25 mouse cellular contexts compared by ENCODE assay signal in genomic region chr16:29315391-29315790, GRCm38 (mm10).
DNase-seq lines count a peak whose midpoint lies in the region; ATAC-seq and TF ChIP-seq lines count a peak whose summit lies in the region.
"Had no signal": no experiment of that assay in that cellular context is flagged by ENCODE, and none has a peak within 500 bp of the region (broad histone marks: within the 10 kb centered on the region; RNA-seq: fewer than 3 reads in every experiment).

No protein-coding gene starts in this region.

- H3K4me1 ChIP-seq in liver, adult 2 months (ENCODE audit: control insufficient read depth, insufficient read depth, low read length) = 0 out of 2 replicates have a peak, but pooled peaks cover 4% of the 10 kb centered on the region
- no peaks in the 10 kb centered on the region for H3K4me1 ChIP-seq in liver, postnatal 0 days (ENCODE audit: insufficient read depth)
- H3K4me1 ChIP-seq: embryonic facial prominence, embryonic 12.5 days; embryonic facial prominence, embryonic 15.5 days; heart, embryonic 10.5 days; heart, embryonic 13.5 days; hindbrain, embryonic 12.5 days; intestine, embryonic 15.5 days had no signal

- H3K9me3 ChIP-seq in liver, postnatal 0 days (ENCODE audit: low read length) = no peaks in the 10 kb centered on the region
- H3K9me3 ChIP-seq: embryonic facial prominence, embryonic 12.5 days; embryonic facial prominence, embryonic 15.5 days; heart, embryonic 10.5 days; heart, embryonic 13.5 days; hindbrain, embryonic 12.5 days; hindbrain, embryonic 15.5 days; intestine, embryonic 15.5 days had no signal

- no peak overlapping the region for H3K27ac ChIP-seq in liver, adult 2 months (replicated peaks; ENCODE audit: insufficient read depth, low read depth, low read length)
- no peak overlapping the region for H3K27ac ChIP-seq in liver, postnatal 0 days (ENCODE audit: low read depth)
- H3K27ac ChIP-seq: embryonic facial prominence, embryonic 12.5 days; embryonic facial prominence, embryonic 15.5 days; gastrocnemius, adult 2 months; heart, embryonic 10.5 days; heart, embryonic 13.5 days; hindbrain, embryonic 12.5 days; hindbrain, embryonic 15.5 days; intestine, embryonic 15.5 days had no signal

- no peaks in the 10 kb centered on the region for H3K36me3 ChIP-seq in liver, adult 2 months (ENCODE audit: control insufficient read depth, insufficient read depth, low read length)
- no peaks in the 10 kb centered on the region for H3K36me3 ChIP-seq in liver, postnatal 0 days (replicated peaks; ENCODE audit: insufficient read depth, low read length)
- H3K36me3 ChIP-seq: embryonic facial prominence, embryonic 12.5 days; embryonic facial prominence, embryonic 15.5 days; heart, embryonic 10.5 days; heart, embryonic 13.5 days; hindbrain, embryonic 12.5 days; hindbrain, embryonic 15.5 days; intestine, embryonic 15.5 days had no signal

- H3K4me2 ChIP-seq in liver, postnatal 0 days (ENCODE audit: low read depth, low read length) = no peak overlapping the region
- H3K4me2 ChIP-seq: embryonic facial prominence, embryonic 12.5 days; embryonic facial prominence, embryonic 15.5 days; heart, embryonic 13.5 days; hindbrain, embryonic 12.5 days; hindbrain, embryonic 15.5 days; intestine, embryonic 15.5 days had no signal

- no peak for ATAC-seq in liver, postnatal 0 days
- ATAC-seq: activated CD4-positive, CD25-positive, alpha-beta regulatory T cell, adult 4 months; forebrain, embryonic 14.5 days; forebrain, postnatal 0 days; intestine, embryonic 15.5 days had no signal

- no peak for TF ChIP-seq POLR2A in liver, adult 2 months (IDR thresholded peaks at IDR 0.05; ENCODE audit: extremely low read depth, insufficient read depth, low read length)

- peak; percentile 16 for DNase-seq in adrenal gland, adult 2 months
- no peak for DNase-seq in adrenal gland, postnatal 4 days (ENCODE audit: low spot score in 2 of 2)
- DNase-seq in cerebellum, postnatal 14 days = peak; percentile 17 to 41
- DNase-seq in cerebellum, adult 9-10 months = no peak
- DNase-seq in kidney, adult 11 months = peak; percentile 2
- DNase-seq in kidney, postnatal 14 days = no peak
- peak; percentile 93 for DNase-seq in liver, adult 2 months (ENCODE audit: extremely low read depth, low read depth, low spot score)
- DNase-seq in liver, postnatal 0 days = no peak
- DNase-seq: adrenal gland, postnatal 14 days; cerebellum, adult 18-20 months; forebrain, postnatal 0 days; gastrocnemius, adult 2 months; gastrocnemius, postnatal 14 days; heart, adult 18-20 months; heart, postnatal 14 days; heart, postnatal 4 days had no signal

- H3K27me3 ChIP-seq in liver, adult 2 months (ENCODE audit: control insufficient read depth, insufficient read depth, low read length) = no peaks in the 10 kb centered on the region
- H3K27me3 ChIP-seq in liver, postnatal 0 days (ENCODE audit: insufficient read depth, low read length) = no peaks in the 10 kb centered on the region
- H3K27me3 ChIP-seq: embryonic facial prominence, embryonic 12.5 days; embryonic facial prominence, embryonic 15.5 days; heart, embryonic 13.5 days; hindbrain, embryonic 12.5 days; hindbrain, embryonic 15.5 days; intestine, embryonic 15.5 days had no signal

- WGBS in liver, adult 2 months = 27% methylated on average over 3 of the region's 3 CpGs
- 54% methylated on average over 3 of the region's 3 CpGs for WGBS in liver, postnatal 0 days (ENCODE audit: insufficient replicate concordance)

- no peak for TF ChIP-seq CTCF in liver, adult 2 months (IDR thresholded peaks at IDR 0.05; ENCODE audit: low read depth, low read length)
- TF ChIP-seq CTCF in liver, postnatal 0 days (IDR thresholded peaks at IDR 0.05; ENCODE audit: low read depth) = no peak

- no peaks in the 10 kb centered on the region for H3K79me2 ChIP-seq in liver, adult 2 months (ENCODE audit: control insufficient read depth, insufficient read depth, low read length)

- H3K4me3 ChIP-seq in liver, adult 2 months (ENCODE audit: insufficient read depth, low read depth, low read length) = no peak overlapping the region
- H3K4me3 ChIP-seq in liver, postnatal 0 days (ENCODE audit: low read depth, low read length) = no peak overlapping the region
- H3K4me3 ChIP-seq: embryonic facial prominence, embryonic 12.5 days; embryonic facial prominence, embryonic 15.5 days; gastrocnemius, adult 2 months; heart, embryonic 10.5 days; heart, embryonic 13.5 days; hindbrain, embryonic 12.5 days; hindbrain, embryonic 15.5 days; intestine, embryonic 15.5 days had no signal

- no peak for TF ChIP-seq EP300 in liver, postnatal 0 days (IDR thresholded peaks at IDR 0.05; ENCODE audit: low read depth)

- no peak overlapping the region for H3K9ac ChIP-seq in liver, adult 2 months (ENCODE audit: low read depth, low read length)
- no peak overlapping the region for H3K9ac ChIP-seq in liver, postnatal 0 days (replicated peaks)
- H3K9ac ChIP-seq: embryonic facial prominence, embryonic 12.5 days; embryonic facial prominence, embryonic 15.5 days; forebrain, postnatal 0 days; heart, embryonic 13.5 days; hindbrain, embryonic 12.5 days; hindbrain, embryonic 15.5 days; intestine, embryonic 15.5 days had no signal

Comparison
In these comparisons a context has a peak if more than half of its experiments do, and no peak if none do; other contexts are left out.
1. DNase-seq: peak in adrenal gland, adult 2 months (single experiment), cerebellum, postnatal 14 days (2 of 2), kidney, adult 11 months (single experiment) and liver, adult 2 months (single experiment); none in adrenal gland, postnatal 4 days (0 of 2), cerebellum, adult 9-10 months (single experiment), kidney, postnatal 14 days (single experiment) and liver, postnatal 0 days (single experiment).